Mouse (Mus musculus) ovary, postnatal 14 days (tissue): ENCODE measurements around the gene Pik3cd.
A peak's percentile ranks its signal among the peaks of the same experiment; 100 is the strongest.

Source experiments
- DNase-seq: peaks from one replicate; pipeline ENCODE4 v3.0.0; 2022; ENCODE audit warnings: low spot score

Gene Pik3cd

DNA sequence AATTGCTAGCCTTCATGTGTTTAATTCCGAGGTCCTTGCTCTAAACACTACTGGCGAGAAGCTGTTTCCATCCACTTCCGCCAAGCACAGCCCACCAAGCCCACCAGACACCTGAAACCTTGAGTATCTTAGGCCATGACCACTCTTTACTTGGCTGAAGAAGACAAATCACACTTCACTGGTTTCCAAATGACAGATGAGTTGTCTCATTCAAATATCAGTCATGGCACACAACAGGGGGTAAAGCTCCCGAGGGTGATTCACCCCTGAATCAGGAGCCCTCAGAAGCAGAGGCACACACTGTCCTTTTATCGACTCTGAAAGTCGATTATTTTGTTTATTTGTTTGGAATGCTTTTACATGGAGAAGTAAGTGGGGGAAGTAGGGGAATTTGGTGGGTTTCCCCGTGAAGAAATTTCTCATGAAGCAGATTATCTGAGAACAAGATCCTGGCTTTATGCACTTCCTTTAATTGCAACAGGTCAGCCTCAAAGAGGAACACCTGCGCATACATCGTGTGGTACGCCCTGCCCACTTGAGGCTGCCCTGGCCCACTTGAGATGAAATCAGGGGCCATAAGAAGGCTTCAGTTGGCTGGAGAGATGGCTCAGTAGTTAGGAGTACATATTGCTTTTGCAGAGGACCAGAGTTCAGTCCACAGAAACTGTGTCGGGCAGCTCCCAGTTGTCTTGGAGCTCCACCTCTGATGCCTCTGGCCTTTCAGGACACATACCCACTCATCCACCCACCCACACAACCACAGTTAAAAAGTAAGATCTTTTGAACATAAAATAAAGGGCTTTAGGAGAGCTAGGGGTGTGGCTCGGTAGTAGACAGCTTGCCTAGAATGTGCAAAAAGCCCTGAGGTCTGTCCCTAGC, 12.3 kb downstream of the Pik3cd start:
- DNase-seq, result no peak

DNA sequence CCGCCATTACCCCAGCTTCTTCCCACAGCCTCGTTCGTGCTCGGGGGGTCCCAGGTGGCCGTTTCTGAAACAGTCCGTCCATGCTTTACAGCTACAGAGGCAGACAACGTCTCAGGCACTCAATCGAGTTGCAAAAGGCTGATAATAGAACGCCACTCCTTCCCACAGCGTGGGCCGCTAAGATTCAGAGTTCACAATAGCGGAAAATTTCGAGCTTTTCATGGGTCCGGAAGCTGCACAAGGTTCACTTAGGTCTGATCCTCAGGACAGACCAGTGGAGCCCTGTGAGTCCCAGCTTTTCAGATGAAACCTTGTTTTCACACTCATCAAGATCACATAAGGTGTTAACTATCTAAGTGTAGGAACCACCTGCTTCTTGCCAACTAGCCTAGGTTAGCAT, 13.5 kb downstream of the Pik3cd start:
- no peak for DNase-seq

GRCm38 (mm10) chr4:149684841-149685623, 17.3 kb downstream of the Pik3cd start:
- DNase-seq, result no peak

GRCm38 (mm10) chr4:149683875-149684274, 18.5 kb downstream of the Pik3cd start:
- no peak for DNase-seq

DNA sequence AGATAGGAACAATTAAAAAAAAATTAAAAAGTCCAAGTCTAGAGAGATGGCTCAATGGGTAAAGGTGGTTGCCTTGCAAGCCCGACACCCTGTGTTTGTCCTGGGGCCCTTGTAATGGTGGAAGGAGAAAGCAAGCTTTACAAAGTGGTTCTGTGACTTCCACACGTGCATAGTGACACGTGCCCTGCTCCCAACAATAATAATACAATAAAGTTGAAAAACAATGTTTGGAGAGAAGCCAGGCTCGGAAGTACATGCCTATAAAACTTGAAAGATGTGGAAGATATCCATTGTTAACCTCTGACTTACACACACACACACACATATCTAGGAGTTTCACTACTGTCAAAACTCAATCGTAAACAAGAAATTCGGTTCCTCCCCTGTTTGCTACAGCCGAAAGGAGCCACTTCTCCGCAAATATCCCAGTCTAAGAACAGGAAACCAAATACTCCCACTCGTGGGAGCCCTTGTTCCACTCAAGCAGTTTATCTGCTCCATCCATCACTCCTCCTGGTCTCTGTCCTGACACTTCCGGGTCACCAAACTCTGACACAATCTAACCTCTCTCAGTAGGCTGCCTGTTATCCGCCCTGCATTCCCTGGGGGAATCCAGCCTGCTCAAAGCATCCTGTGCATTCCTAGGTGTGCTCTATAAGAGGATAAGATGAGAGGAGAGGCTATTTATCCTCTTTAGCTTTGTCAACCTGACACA, 23.2 kb downstream of the Pik3cd start:
- DNase-seq, result no peak

- DNase-seq, result no peak
Observed at GRCm38 (mm10) chr4:149678006-149678405, 24.4 kb downstream of the Pik3cd start.

DNA sequence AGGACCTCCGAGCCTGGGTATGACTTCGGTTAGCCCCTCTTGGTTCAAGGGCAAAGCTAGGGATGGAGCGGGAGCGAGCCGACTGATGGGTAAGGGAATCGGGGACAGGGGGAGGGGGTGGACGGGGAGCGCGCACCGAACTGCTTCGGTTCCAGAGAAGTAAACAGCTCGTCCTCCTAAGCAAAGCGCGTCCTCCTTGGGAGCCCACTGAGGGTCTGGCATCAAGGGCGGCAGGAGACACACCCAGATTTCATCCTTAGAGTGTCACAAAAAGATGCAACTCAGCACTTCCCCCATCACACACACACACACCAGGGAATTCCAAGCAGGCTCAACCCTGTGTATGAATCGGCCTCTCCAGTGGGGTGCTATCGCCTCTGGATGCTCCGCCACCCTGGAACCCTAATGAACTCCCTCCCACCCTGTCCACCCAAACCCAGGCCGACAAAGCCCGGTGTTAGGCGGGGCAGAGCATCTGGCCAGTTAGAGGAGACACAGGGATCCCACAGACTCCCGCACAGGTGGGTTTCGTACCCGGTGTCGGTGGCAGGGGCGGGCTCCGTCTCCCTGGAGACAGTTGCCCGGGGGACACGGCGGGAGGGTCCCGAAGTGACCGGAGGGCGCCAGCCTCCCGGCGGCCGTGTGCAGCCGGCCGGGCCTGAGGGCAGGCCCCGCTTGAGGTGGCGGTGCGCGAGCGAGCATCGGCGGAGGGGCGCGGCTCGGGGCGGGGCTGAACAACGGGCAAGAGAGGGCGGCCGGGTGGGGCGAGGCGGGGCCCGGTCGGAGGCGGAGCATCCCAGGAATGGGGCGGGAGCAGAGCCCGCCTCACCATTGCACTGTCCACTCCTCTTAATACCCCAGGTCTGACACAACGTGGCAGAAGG, 26.8 kb downstream of the Pik3cd start:
- DNase-seq, result peak; percentile 67

- no peak for DNase-seq
Observed at GRCm38 (mm10) chr4:149674814-149675377, 27.5 kb downstream of the Pik3cd start.

DNA sequence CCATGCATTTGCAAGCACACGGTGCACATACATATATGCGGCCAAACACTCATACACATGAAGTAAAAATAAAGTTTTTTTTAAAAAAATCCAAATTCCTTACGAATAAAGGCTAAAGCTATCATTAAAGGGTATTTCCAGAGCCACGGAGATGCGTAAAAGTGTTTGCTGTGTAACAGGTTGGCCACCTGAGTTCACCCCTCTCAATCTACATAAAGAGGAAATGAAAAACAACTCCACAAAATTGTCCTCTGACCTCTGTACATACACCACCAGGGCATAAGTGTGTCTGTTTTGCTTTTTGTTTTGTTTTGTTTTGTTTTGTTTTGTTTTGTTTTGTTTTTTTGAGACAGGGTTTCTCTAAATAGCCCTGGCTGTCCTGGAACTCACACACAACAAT, 29.6 kb downstream of the Pik3cd start:
- DNase-seq, result no peak

- DNase-seq, result no peak
Observed at GRCm38 (mm10) chr4:149671175-149671574, 31.2 kb downstream of the Pik3cd start.

DNA sequence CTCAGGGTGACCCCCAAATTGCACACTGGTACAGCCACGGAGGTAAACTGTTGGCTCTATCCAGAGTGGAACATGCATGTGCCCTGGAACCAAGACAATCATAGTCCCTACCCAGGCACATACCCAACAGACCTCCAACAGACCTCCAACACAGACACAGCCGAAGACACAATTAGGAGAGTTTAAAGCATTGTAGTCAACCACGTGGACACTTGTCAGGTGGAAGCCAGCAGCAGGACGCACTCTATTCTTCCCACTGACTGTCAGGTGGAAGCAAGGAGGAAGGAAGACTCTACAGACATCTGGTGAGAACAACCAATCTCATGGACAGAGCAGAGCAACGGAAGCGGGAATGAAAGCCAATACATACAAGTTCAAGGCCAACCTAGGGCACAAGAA, 36.7 kb downstream of the Pik3cd start:
- DNase-seq, result no peak

DNA sequence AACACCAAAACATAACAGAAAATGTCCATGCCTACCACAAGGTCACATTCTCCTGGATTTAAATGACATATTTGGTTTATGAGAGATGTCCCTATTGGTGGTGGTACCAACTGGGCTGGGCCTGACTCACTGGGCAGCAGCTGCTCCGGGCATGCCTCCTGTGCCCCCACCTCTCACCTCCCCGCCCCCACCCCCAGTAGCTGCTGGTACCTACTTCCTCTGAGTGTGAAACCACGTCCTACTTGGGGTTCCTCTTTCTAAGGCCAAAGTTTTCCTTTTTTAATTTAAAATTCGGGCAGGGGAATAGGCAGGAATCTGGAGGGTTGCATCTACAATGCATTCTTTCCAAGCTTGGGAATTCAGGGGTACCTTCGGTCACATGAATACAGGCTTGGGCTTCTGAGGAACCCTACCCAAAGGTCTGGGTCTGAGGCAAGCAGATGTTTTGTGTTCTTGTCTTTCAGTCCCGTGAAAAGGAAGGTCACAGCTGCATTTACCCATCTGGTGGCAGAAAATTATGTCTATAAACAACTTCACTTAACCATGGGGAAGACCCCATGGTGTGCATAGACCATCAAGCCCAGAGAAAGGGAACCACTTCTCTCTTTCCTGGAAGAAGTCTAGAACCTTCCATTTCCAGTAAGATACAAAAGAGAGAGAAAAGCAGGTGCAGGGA, 37.2 kb downstream of the Pik3cd start:
- DNase-seq, result no peak

DNA sequence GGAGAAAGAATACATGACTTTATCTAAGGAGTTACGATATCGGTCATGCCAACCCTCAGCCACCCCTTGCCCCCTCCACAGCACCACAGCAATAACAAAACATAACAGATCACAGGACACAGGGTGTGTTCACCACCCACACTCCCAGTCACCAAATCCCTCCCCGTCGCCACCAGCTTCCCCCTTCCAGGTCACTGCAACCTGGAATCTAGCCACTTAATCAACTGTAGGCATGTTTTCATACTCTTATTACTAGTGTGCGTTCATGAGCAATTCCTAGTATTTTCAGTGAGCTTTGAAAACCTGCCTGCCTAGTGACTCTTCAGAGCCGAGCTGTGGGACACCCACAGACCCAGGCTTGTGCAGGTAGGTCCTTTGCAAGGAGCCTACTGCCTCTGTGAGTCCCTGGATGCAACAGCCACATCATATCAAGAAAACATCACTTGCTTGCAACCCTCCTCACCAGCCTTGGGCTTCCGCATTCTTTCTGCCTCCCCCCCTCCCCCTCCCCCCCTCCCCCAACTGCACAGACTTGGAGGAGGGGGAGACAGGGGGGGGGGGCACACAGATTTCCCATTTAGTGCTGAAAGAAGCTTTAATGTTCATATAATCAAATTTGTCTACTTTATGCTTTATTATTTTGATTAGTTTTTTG, 38.4 kb downstream of the Pik3cd start:
- no peak for DNase-seq

DNA sequence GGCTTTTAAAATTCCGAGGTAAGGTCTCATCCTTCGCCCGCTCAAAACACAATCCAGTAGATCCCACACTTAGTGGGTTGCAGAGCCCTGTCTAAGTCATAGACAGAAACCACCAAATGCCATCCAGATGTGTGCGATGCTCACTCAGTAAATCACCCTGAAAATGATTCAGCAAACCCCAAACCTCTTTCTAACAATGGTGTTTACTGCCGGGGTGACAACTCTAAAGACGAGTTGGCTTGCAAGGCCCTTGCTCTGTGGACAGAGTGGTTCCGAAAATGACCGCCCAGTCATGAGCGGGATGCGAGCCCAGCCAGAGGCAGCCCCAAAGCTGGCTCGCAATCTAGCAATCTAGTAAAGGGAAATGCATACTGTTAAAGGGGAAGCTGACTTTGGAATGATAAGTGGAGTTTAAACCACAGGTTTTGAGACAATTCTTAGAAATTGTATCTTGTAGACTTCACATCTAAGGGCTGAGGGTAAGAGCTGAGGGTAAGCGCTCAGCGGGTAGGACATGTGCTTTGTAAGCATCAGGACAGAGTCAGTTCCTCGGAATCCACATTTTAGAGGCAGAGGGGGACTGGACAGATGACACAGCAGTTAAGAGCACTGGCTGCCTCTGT, 40.3 kb downstream of the Pik3cd start:
- no peak for DNase-seq

DNA sequence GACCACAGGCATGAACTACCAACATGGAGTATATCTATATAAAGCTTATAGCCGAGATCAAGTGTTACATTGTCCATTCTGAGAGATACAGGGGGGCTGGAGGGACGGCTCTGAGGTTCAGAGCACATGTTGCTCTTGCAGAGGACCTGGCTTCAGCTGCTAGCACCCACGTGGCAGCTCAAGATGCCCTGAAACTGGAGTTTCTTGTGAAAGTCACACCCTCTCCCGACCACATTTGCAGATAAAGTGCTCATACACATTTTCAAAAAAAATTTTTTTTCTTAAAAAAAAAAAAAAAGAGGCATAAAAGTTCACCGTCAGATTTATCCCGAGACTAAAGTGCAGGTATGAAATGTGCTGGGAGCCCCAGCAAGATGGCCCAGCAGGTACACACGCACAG, 41.8 kb downstream of the Pik3cd start:
- no peak for DNase-seq

- DNase-seq, result no peak
Observed at GRCm38 (mm10) chr4:149659495-149660116, 42.8 kb downstream of the Pik3cd start.

DNA sequence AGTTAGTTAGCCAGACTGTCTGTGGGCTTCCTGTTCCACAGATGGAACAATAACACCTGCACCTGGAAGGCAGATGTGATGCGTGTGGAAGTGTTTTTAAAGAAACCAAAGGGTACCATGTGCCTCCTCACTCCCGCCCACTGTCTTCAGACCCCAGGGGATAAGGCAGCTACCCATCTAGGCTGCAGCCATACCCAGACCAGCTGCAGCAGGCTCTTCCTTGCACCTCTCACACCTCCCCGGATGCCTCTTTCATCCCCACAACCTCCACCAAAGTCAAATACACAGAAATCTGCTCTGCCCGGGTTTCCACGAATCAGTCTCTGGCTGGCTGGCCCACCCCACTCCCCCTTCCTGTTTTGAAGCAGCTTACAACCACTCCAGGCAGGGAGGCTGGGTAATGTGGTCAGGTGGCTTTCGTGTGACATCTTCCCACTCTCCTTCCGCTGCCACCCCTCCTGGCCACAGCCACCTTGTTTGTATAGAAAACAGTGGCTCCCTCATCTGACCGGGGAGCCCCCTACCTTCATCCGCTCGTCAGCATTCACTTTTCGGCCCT, 44.4 kb downstream of the Pik3cd start:
- DNase-seq, result no peak

- DNase-seq, result no peak
Observed at GRCm38 (mm10) chr4:149654232-149654631, 48.1 kb downstream of the Pik3cd start.
